ENCODE assay signal across 13 mouse cellular contexts in the genomic region with DNA sequence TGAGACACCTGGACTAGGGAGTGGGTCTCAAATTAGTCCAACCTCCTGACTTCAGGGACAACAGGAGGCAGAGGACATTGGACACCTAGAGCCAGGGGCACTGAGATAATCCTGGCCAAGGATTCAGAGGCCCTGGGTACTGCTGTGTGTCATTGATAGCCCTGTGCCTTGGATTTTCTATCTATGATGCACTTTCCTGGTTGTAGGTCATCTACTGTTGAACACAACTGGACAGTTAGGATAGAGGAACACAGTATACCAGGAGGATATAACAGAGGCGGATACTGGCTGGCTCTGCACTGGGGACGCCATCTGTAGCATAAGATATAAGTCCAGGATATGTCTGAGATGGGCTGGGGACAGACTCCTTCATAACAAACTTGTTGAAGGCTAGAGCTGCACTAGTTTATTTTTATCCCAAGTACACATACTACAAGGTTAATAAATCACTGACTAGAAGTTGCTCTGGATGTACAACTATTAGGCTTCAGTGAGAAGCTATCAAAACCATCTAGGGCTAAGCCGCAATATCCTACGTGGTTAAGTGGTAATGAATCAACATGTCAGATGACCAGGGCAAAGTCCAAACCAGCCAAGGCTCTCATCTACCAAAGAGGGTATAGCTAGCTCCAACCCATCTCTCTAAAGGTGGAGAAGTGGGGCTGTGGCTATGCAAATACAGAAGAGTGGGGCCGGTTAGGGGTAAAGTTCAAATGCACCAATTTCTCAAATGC.
DNase-seq lines count a peak whose midpoint lies in the region; ATAC-seq and TF ChIP-seq lines count a peak whose summit lies in the region.
"Had no signal": no experiment of that assay in that cellular context is flagged by ENCODE, and none has a peak within 500 bp of the region (broad histone marks: within the 10 kb centered on the region; RNA-seq: fewer than 3 reads in every experiment).

No protein-coding gene starts in this region.

- no peak for DNase-seq in heart, postnatal 14 days
- DNase-seq in Patski (ENCODE audit: low read depth, low spot score): no peak
- peak; percentile 50 for DNase-seq in kidney, adult 18-20 months
- DNase-seq in lung, postnatal 4 days: no peak
- DNase-seq in adrenal gland, postnatal 14 days: no peak
- DNase-seq in left cerebral cortex, postnatal 4 days: no peak
- DNase-seq: forebrain, postnatal 0 days; spleen, adult 18-20 months; thymus, adult 18-20 months had no signal

- no peaks in the 10 kb centered on the region for H3K27me3 ChIP-seq in heart, embryonic 12.5 days (replicated peaks)
- no peaks in the 10 kb centered on the region for H3K27me3 ChIP-seq in Patski
- H3K27me3 ChIP-seq in neural tube, embryonic 14.5 days (ENCODE audit: control insufficient read depth, insufficient read depth, low read length): no peaks in the 10 kb centered on the region
- H3K27me3 ChIP-seq: embryonic facial prominence, embryonic 15.5 days had no signal

- H3K27ac ChIP-seq in heart, embryonic 12.5 days (ENCODE audit: poor library complexity, severe bottlenecking): 0 out of 2 replicates have a peak overlapping the region, but pooled peaks have one; percentile 4
- H3K27ac ChIP-seq in neural tube, embryonic 14.5 days (ENCODE audit: low read depth, low read length): no peak overlapping the region
- H3K27ac ChIP-seq: embryonic facial prominence, embryonic 15.5 days; liver, embryonic 14.5 days had no signal

- no peak overlapping the region for H3K4me2 ChIP-seq in heart, embryonic 12.5 days
- no peak overlapping the region for H3K4me2 ChIP-seq in neural tube, embryonic 14.5 days (ENCODE audit: low read depth, low read length)
- H3K4me2 ChIP-seq: embryonic facial prominence, embryonic 15.5 days had no signal

- in situ Hi-C loops in Patski (cut with MboI; ENCODE audit: low pct_unique_long_range_greater_than_20kb): loop anchor here (25.0 kb wide), 1 partner anchor 214 kb away; the partner anchor contains the start of gene Apbb2

- H3K4me1 ChIP-seq in heart, embryonic 12.5 days (replicated peaks): peaks cover 18% of the 10 kb centered on the region
- H3K4me1 ChIP-seq in neural tube, embryonic 14.5 days (ENCODE audit: control insufficient read depth, insufficient read depth, low read length): peaks cover 10% of the 10 kb centered on the region; the same call in 1 of the 2 replicates
- H3K4me1 ChIP-seq: embryonic facial prominence, embryonic 15.5 days had no signal

- intact Hi-C loops in heart, postnatal 14 days (cut with DNase I): no loop called here
- intact Hi-C loops in left cerebral cortex, postnatal 4 days (cut with DNase I): loop anchor here (10.0 kb wide), 1 partner anchor 86 kb away; no protein-coding TSS in a partner anchor

- CTCF ChIA-PET in Patski (lab: Charles Lee): interaction anchor here (0.7 to 2.6 kb wide), 3 partner anchors 8 to 14 kb away, joined by 3 to 9 read pairs (median 3); no protein-coding TSS in a partner anchor

- no peaks in the 10 kb centered on the region; the same call in 1 of the 2 replicates for H3K36me3 ChIP-seq in heart, embryonic 12.5 days
- no peaks in the 10 kb centered on the region for H3K36me3 ChIP-seq in neural tube, embryonic 14.5 days (ENCODE audit: control insufficient read depth, insufficient read depth, low read length)

- no peak overlapping the region for H3K4me3 ChIP-seq in heart, embryonic 12.5 days
- no peak overlapping the region for H3K4me3 ChIP-seq in neural tube, embryonic 14.5 days (ENCODE audit: low read depth, low read length)
- H3K4me3 ChIP-seq: embryonic facial prominence, embryonic 15.5 days had no signal

- TF ChIP-seq CTCF in Patski (IDR thresholded peaks at IDR 0.05): no peak

- no peak for ATAC-seq in heart, embryonic 12.5 days (ENCODE audit: insufficient number of reproducible peaks, low FRiP score)
- peak; percentile 68 for ATAC-seq in Patski
- ATAC-seq in neural tube, embryonic 14.5 days (ENCODE audit: low read depth): peak; percentile 22; the same call in 1 of the 2 replicates
- ATAC-seq: forebrain, postnatal 0 days had no signal

- POLR2A ChIA-PET in Patski (lab: Charles Lee): interaction anchor here (1.8 kb wide), 1 partner anchor 219 kb away, joined by 8 read pairs; the partner anchor contains the start of gene Apbb2

- H3K9ac ChIP-seq in heart, embryonic 12.5 days: no peak overlapping the region
- H3K9ac ChIP-seq in neural tube, embryonic 14.5 days (replicated peaks; ENCODE audit: low read depth, low read length): no peak overlapping the region
- H3K9ac ChIP-seq: embryonic facial prominence, embryonic 15.5 days; forebrain, postnatal 0 days; liver, embryonic 14.5 days had no signal

- WGBS in heart, embryonic 12.5 days: 82% methylated on average over 5 of the region's 5 CpGs
- 82% methylated on average over 5 of the region's 5 CpGs for WGBS in neural tube, embryonic 14.5 days

- H3K9me3 ChIP-seq in heart, embryonic 12.5 days (replicated peaks): no peaks in the 10 kb centered on the region
- H3K9me3 ChIP-seq in neural tube, embryonic 14.5 days (ENCODE audit: control insufficient read depth, low read length): no peaks in the 10 kb centered on the region
- H3K9me3 ChIP-seq: embryonic facial prominence, embryonic 15.5 days had no signal
